Mouse (Mus musculus) MN1 (cell line): ENCODE measurements around the gene Msi2.

Experiments
- DNase-seq: peaks from one replicate; pipeline ENCODE4 v3.0.0-alpha.2; 2016; ENCODE audit warnings: low spot score

Msi2 gene

GRCm38 (mm10) chr11:88482636-88483035, 235.7 kb downstream of the Msi2 start:
- no peak for DNase-seq

GRCm38 (mm10) chr11:88482236-88482635, 236.1 kb downstream of the Msi2 start:
- DNase-seq: no peak

- DNase-seq: no peak
These were observed 236.6 kb downstream of the Msi2 start for GRCm38 (mm10) chr11:88481602-88482161.

GRCm38 (mm10) chr11:88481092-88481601, 237.2 kb downstream of the Msi2 start:
- DNase-seq: no peak

- DNase-seq: no peak
These were observed 238.8 kb downstream of the Msi2 start for GRCm38 (mm10) chr11:88479498-88479897.

GRCm38 (mm10) chr11:88474889-88475440, 243.3 kb downstream of the Msi2 start:
- peak; percentile 50 for DNase-seq

GRCm38 (mm10) chr11:88472731-88473130, 245.6 kb downstream of the Msi2 start:
- DNase-seq: no peak

GRCm38 (mm10) chr11:88471981-88472647, 246.2 kb downstream of the Msi2 start:
- peak; percentile 35 for DNase-seq

- DNase-seq: no peak
These were observed 247.7 kb downstream of the Msi2 start for GRCm38 (mm10) chr11:88470599-88470998.

- DNase-seq: no peak
These were observed 249.3 kb downstream of the Msi2 start for GRCm38 (mm10) chr11:88468996-88469395.

- peak; percentile 90 for DNase-seq
These were observed 250.6 kb downstream of the Msi2 start for GRCm38 (mm10) chr11:88467498-88468245.

- no peak for DNase-seq
These were observed 254.4 kb downstream of the Msi2 start for GRCm38 (mm10) chr11:88463951-88464350.

- no peak for DNase-seq
These were observed 255.5 kb downstream of the Msi2 start for GRCm38 (mm10) chr11:88462789-88463188.

- no peak for DNase-seq
These were observed 256.7 kb downstream of the Msi2 start for GRCm38 (mm10) chr11:88461601-88462000.

- peak; percentile 64 for DNase-seq
These were observed 258.2 kb downstream of the Msi2 start for GRCm38 (mm10) chr11:88459946-88460736.

GRCm38 (mm10) chr11:88457241-88457738, 261.0 kb downstream of the Msi2 start:
- no peak for DNase-seq

GRCm38 (mm10) chr11:88454867-88455806, 263.2 kb downstream of the Msi2 start:
- DNase-seq: no peak

- no peak for DNase-seq
These were observed 269.1 kb downstream of the Msi2 start for GRCm38 (mm10) chr11:88449180-88449579.

- DNase-seq: no peak
These were observed 269.7 kb downstream of the Msi2 start for GRCm38 (mm10) chr11:88448571-88448970.

- no peak for DNase-seq
These were observed 271.0 kb downstream of the Msi2 start for GRCm38 (mm10) chr11:88447350-88447749.
